Mouse (Mus musculus) fat pad, adult 2 months (tissue): ENCODE data around the gene Lrrc52.

Experiments used
- DNase-seq: peaks from one replicate; pipeline ENCODE4 v3.0.0-alpha.2; 2011; ENCODE audit warnings: low read depth, low spot score; ENCODE audit errors: extremely low read depth

Lrrc52 gene

DNA sequence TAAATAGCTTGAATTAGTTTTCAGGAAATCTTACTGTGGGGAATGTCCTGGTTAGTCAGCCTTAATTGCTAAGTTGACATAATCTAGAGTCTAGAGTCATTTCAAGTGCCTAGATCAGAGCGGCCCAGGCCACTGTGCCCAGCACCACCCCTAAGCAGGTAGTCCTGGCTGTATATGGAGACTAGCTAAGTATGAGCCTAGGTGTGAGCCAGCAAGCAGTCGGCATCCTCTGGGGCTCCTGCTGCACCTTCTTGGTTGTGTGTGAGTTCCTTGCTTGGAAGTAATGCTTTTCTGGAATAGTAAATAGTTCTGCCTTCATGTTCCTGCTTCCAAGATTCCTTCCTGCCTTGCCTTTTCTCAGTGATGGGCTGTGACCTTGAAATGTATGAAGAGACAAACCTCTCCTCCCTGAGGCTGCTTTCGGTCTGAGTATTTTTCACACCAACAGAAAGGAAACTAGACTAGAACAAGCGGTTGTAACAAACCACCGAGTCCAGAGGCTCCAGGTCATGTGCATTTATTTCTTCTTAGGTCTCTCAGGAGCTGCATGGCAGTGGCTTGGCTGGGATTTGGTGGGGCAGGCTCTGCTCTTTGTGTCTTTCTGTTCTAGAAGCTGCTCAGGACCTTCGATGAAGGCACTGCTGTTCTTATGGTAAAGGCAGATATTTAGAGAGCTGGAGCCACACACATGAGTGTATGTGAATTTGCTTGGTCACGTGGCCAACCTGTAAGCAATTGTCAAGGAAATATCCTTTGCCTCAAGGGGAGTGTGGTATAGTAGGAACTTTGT lies 30.2 kb downstream of the Lrrc52 start:
- DNase-seq = no peak

- no peak for DNase-seq
These were observed 31.6 kb downstream of the Lrrc52 start for GRCm38 (mm10) chr1:167434931-167435330.

DNA sequence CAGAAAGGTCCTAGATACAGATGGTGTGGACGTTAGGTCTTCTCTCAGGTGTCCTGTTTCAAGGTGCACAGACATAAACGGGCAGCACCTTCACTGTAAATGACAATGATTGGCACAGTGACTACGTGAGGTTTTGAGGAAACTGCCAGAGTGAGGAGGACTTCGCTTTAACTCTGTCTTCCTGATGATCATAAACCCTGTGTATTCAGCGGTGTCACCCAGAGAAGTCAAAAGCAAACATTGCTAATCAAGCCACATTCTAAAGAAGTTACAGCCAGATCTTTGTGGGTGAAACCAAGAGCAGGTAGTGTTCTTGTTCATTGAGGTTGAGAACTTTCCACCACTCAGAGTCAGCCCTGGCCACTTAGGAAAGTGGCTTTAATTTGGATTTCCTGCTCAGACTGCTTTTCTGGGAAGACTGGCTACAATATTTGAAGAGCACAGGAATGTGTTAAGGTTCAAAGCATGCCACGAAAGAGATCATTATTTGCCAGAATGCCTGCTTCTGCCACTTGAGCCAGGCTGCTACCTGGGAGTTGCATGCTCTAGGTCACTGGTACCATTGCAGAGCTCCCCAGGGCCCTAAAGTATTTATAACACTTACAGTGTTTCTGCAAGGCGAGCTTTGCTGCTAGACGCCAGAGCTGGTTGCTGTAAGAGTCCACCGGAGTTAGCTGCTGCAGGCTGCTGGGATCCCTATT lies 35.5 kb downstream of the Lrrc52 start:
- DNase-seq = no peak

GRCm38 (mm10) chr1:167426681-167427080 lies 39.9 kb downstream of the Lrrc52 start:
- no peak for DNase-seq

DNA sequence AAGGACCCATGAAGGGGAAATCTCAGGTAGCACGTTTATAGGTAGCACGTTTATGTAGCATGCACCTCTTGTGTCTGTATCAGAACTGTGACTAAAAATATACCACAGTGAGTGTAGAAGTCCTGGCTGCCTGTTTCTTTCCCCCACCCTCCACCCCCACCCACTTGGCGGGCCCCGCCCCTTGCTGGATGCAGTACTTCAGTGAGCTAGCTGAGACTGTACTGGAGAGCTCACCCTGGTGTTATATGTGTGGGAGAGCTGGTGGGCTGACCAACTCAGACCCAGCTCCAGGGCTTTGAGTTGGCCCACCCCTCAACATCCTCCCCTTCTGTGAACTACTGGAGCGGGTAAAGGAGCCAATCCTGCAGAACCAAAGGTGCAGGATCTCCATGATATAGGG lies 41.0 kb downstream of the Lrrc52 start:
- DNase-seq = no peak

- no peak for DNase-seq
These were observed 43.9 kb downstream of the Lrrc52 start for GRCm38 (mm10) chr1:167422501-167423240.

DNA sequence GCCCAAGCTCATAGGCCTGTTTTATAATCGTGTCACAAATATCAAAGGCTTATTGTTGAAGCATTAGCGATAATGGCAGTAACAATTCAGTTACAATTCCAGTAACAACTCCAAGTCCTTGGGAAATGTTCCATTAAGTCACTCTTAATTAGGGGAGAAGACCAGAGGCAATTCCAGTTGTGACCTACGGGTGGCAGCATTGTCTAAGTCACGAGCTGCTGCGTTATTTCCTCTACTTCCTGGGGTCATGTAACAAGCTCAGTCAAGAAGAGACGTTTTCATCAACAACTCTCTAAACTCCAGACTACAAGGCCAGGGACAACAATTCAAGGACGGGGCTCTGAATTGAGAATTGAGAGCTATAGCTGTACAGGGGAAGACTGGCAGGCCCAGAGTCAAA lies 51.7 kb downstream of the Lrrc52 start:
- DNase-seq = no peak

DNA sequence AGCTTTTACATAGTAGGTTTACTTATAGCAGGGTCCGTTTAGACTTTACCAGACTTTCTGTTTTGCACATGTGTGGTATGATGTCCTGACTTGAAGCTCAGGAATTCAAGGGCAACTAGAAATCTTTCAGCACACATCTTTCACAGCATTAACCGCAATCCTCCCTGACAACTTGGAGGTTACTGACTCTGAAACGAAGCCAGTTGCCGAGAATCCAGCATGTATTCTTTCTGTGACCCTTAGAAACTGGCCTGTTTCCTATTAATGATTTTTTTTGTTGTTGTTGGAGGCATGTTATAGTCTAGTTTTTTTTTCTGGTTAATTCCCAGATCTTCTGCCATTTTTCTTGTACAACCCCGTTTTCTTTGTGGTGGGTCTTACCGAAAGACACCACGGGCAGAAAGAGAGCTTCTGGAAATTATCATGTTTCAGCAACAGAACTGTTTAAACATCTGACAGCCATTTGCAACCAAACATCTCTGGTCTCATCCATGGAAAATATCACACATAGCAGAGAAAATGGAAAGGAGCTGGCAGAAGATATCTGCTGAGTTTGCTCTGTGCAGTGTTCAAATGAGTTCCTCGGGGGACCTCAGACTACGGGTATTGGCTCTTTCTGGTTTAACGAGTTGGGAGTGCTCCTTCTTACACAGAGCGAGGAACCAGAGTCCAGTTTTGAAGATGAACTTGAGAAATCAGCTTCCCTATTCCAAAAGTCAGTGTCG lies 54.4 kb downstream of the Lrrc52 start:
- DNase-seq = no peak

DNA sequence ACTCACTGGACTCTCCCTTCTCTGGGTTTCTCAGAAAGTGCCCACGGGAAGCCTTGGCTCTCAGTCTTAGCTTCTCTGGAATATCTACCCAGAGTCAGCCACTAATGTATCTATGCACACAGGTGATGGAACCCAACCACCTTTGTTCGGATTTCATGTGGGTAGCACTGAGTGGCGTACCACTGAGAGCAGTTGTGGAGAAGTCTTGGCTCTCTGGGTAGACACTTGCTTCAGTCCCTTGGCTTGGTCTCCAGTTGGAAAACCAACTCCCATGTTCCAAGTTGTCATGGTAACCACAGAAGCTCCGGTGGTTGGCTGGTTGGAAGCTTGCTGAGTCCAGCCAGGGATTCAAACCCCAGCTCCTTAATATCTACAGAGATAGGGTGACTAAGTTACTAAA lies 57.0 kb downstream of the Lrrc52 start:
- DNase-seq = no peak

- no peak for DNase-seq
These were observed 61.3 kb downstream of the Lrrc52 start for GRCm38 (mm10) chr1:167405237-167405636.
